Mouse (Mus musculus) mouse embryonic stem cell (cell line): ENCODE measurements around the gene Adat2.

Source experiments
- in situ Hi-C, 2 experiments: fragments of 300-500 bp; cut with MboI; formaldehyde crosslinking; loops; 1 replicate in 1 of 2; 3 replicates in 1 of 2; pipeline ENCODE4 v1.14.3; 2019 to 2020; ENCODE audit warnings: low sequenced_read_pairs in 2 of 2, low pct_unique_long_range_greater_than_20kb in 1 of 2, mixed read lengths in 1 of 2; ENCODE audit not compliant: unreplicated experiment in 1 of 2

The Adat2 gene

DNA sequence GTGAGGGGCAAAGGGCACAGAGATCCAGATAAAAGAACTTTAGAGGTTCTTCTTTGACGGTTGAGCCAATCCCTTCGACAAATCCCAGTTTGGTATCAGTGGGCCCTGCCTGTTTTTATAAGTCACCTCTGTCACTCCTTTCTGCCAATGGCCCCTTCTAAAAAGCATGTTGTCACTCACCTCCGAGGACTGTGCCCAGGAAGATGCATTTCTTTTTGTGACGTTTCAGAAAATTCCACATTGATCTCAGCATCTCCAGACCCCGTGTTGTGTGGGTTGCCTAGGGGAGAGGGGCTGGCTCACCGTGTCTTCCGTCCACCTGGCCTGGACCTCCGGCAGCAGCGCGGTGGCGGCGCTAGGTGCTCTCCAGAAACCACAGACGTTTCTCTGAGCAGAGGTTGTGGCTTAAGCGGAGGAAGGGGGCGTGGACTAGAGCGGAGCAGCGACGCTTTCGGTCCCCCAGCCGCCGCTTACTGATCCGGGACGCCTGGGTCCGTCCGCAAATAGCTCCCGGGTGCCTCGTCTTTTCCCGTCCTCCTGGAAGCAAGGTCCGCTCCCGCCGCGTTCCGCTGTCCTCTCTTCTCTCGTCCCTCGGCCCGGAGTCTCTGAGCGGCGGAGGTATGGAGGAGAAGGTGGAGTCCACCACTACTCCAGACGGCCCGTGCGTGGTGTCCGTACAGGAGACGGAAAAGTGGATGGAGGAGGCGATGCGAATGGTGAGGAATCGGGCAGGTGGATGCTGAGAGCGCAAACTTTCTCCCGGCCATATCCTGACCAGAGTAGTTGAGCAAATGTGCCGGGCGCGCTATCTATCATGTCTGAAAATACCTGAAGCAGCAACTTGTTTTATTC, at the start of gene Adat2, which contains the start of gene Pex3:
TSS of gene Adat2 (plus strand) at position 249 of the 852 bp plus-strand sequence.
TSS of gene Pex3 (minus strand) at position 497 of the 852 bp plus-strand sequence.
- in situ Hi-C loops: no loop called here

DNA sequence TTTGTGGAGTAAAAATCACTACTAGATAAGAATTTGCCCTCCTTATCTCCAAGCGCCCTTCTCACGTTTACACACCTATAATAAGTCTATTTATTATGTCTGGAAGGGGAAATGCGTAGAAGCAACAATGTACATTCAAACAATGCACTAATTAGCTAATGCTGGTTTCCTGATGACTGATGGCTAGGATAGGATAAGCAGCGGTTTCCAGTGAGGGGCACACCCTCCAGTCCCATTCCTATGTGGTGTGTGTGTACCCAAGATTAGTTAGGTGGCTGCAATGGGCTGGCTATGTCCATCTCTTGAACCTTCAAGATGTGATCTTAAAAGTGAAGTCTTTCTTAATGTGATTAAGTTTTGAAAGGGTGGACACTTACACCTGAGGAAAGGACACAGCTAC, 30.8 kb upstream of the Adat2 start:
- in situ Hi-C loops: no loop called here

DNA sequence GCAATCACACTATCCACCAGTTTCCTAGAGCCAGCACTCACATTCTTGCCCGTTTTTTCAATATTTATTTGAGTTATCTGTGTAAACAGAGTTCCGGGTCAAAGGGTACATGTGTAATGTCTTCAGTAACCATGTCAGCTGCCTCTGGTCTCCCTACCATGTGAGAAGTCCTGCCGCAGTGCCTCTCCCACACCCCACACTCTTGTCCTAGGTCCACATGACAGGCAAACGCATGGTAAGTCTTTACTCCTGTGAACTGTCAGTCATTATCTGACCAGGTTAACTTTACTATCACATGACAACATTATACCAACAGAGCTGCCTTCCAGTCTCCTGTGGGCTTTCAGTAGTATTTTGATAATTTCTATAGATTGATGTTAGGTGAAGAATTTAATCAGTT, 24.5 kb upstream of the Adat2 start:
- in situ Hi-C loops: no loop called here

DNA sequence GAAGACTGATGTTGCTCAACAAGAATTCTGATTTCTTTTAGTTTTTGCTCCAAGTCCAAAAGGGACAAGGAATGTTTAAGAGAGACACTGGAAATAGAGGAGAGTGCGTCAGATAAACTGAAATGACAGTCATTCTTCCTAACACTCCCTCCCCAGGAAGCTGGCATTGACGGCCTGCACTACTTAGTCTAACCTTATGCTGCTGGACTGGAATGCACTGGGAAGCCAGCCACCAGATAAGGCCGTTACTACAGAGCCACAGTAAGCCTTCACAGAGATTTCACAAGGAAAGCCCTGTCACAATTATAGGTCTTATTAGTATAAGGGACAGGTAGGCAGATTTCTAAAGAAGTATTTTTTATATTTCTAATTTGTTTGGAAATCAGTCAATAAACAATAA, 17.9 kb upstream of the Adat2 start:
- in situ Hi-C loops: no loop called here

DNA sequence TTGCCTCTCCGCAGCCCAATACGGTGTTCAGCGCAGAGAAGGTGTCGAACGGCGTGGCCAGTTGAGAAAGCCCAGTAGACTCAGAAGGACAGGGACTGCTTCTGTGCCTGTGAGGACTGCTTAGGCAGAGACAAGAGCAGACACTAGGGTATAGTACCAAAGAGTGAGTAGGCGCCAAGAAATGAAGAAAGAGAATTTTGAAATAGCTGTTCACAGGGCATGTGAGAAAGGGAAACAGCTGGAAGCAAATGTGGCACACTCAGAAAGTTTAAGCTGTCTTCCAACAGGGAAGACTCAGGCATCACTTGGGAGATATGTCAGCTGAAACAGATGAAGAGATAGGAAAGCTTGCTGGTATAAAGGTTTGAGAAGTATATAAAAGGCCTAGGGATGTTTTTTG, 16.0 kb upstream of the Adat2 start:
- in situ Hi-C loops: no loop called here

DNA sequence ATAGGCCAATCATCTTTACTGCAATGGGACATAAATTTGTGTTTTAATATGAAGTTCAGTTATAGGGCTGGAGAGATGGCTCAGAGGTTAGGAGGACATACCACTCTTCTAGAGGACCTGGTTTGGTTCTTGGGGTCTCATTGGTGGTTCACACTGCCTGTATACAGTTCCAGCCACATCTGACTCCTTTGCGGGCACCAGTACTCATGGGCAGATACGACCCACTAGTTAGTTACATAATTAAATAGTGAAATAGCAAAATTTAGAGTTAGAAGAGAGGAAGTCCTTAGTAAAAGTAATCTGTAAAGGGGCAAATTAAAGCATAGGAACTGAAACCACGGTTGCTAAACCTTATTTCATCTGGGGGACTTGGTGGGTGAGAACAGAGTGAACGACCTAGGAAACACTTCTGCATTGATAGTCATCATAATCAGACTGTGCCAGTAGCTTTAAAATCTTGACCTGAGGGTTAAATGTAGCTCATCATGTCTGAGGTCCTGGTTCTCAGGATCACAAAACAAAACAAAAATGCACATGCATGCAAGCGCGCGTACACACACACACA, 12.8 kb upstream of the Adat2 start:
- in situ Hi-C loops: no loop called here

DNA sequence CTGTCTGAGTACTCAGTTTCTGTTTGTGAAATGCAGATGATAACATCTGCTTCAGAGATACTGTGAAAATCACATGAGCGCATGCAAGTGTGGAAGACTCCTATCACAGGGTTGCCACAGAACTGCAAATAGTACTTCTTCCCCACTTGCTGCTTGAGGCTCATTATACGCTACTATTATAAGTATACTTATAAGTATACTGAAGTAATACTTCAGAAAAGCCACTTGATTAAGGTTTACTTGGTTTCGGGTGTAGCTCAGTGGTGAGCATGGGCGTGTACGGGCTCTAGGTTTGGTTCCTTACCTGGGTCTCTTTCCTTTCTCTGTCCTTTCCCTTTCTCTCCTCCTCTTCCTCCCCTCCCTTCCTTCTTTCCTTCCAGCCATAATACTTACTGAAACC, 11.0 kb upstream of the Adat2 start:
- in situ Hi-C loops: no loop called here

DNA sequence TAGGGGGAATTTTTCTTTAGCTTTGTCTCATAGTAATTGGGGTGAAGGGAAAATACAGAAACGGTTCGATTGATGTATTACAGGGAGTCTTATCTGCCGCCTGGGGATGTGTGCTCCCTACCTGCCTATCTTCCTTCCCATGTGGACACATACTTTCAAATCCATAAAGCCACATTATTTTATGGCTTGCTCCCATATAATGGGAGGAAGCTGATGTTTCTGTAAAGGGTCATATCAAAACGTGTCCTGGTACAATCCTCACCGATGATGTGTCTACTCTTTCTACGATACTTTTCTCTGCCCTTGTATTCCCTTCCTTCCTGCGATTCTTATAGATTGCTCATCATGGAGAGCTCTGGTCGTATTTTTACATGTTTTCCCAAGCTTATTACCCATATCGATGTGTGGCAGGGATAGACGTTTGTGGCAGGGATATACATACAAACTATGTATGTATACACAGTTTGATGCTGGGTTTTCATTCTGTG, 848 bp downstream of the Adat2 start:
- in situ Hi-C loops: no loop called here

DNA sequence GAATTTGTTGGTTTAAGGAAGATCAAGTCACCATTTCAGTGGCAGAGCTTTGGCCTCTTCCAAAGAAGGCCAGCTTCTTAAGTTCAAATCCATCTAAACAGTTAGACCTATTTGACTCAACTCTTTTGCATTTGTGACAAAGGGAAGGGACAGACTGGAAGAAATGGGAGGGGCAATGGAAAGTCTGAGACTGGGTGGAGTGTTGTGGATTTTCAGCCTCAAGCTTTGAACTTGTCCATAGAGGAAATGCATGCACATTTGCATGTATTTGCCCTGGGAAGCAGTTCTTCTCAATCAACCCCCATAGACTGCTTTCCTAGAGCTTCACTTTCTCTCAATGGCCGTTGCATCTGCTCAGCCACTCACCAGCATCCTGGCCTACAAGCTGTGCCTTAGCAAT, 1.6 kb downstream of the Adat2 start:
- in situ Hi-C loops: no loop called here

DNA sequence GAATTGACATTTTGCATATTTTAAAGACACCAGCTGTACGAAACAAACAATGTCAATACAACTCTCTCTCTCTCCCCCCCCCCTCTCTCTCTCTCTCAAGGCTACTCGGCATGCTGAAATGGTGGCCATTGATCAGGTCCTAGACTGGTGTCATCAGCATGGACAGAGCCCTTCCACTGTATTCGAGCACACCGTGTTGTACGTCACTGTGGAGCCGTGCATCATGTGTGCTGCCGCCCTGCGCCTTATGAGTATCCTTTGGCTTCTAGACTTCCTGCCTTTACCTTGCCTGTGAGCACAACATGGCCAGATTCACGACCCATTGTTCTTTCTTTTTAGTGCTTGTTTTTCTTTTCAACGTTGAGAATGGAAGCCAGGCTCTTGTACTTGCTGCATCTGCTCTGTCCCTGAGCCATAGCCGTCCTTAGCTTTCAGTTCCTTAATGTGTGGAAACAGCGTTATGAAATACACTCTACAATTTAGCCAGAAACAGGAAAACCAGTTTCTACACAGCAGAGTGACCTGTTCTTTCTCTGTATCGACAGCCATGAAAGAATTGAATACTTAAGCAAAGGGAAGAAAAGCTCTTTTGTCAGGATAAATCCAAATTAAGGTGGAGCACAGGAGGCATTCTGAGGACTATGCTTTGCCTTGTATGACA, 7.5 kb downstream of the Adat2 start:
- in situ Hi-C loops: no loop called here

DNA sequence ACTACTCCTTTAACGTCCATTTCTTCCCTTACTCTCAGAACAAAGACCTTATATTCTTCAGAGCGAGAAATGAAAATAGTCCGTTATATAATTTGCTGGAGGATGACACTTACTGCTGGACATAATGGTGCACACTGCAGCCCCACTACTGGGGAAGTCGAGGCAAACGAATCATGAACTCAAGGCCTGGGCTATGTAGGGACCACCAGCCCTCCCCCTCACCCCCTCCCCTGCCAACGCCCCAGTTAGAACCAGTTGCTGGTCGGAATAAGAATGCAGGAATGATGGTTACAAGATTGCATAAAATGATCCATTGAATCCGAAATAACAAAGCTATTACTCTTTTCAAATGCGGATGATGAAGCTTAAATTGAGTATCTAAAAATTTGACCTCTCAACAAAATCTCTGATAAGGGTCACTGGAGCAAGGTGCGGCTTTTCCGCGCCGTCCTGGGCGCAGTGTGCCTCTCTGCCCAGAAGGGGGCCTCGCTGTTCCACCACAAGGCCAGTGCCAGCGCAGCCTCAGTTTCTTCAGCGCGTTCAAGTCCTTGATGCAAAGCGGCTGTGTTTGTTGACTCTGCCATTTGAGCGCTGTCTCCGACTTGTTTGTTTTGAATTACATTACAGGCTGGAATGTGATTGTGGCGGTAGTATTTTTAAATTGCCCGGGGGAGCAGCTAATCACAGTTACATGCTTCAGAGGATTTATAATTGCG, 11.8 kb downstream of the Adat2 start:
- in situ Hi-C loops: no loop called here

DNA sequence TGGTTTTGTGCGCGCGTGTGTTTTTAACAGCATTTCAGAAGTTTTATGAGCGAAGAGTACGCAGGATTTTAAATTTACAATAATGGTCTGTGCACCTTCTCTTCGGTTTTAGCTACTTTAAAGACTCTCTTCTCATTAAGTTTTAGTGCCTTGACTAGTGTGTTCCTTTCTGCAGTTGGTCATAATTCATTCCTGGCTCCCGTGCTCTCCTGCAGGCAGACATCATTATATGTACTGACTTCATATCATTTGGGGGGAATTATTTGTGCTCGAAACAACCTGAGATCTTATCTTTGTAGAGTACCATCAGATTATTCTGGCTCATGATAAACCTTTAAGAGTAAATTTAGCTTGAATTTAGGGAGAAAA, 12.4 kb downstream of the Adat2 start:
- in situ Hi-C loops: no loop called here

DNA sequence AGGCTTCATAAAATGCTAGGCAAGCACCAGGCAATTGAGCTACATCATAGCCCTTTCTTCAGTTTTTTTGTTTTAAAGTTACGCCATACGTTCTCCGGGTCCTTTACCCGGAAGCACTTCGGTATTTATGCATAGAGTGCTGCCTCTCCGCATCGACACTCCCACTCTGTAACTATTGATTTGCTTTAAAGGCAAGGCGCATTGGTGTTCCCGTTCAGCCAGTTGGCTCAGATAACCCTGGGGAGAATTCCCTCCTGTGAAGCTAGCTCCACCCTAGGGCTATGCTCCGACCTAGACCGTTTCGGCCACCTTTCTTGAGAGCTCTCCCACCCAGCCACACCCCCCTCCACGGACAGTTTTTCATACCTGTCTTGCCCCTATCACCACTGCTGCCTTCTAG, 13.7 kb downstream of the Adat2 start:
- in situ Hi-C loops: no loop called here

DNA sequence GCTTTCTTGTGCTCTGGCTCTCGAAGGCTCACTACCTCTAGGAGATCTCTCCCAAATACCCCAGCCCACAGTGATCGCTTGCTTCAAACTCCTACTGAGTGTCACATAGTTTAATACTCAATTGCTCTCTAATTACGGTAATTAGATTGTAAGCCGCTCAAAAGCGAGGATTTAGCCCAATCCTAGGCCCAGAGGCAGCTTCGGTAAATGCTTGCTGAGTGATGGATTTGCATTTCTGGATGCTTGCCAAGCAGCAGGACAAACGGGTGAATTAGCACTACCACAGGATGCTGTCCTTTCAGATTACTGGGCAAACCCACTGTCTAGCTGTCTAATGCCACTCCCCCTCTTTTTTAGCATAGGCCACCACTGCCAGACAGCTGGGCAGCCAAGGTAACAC, 17.1 kb downstream of the Adat2 start:
- in situ Hi-C loops: no loop called here

DNA sequence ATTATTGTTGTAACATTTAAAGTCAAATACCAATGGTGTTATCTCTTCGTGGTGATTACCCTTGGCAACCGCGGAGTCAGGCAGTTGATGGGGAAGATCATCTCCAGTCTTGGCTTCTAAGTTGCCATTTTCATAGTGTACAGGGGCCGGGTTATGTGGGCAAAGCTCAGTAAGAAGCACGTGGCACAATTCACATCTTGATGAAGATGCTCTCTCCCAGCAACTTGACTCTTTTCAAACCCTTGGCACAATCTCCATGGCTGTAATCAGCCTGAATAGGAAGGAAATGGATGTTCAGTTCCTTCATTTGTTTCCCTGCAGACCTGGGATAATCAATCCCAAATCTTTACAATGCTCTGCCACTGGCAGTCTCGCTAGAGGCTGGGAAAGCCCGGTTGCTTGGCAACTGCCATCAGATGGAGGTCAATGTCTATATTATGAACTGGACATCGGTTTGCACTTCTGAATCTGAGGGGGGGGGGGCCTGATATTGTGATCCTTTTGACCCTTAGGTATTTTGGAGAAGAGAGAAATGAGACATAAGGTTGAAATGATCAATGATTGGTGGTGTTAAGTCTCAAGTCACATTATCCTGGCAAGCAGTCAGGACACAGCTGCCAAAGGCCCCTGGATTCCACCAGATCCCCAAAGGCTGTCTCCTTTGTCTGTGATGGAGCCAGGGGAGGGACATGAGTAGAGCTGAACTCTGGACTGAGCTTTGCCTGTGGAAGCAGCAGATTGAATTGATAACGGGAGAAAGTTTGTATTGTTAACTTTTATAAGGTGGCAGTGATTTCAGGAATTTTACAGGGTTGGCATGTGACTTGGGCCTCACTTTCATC, 18.2 kb downstream of the Adat2 start:
- in situ Hi-C loops: no loop called here

DNA sequence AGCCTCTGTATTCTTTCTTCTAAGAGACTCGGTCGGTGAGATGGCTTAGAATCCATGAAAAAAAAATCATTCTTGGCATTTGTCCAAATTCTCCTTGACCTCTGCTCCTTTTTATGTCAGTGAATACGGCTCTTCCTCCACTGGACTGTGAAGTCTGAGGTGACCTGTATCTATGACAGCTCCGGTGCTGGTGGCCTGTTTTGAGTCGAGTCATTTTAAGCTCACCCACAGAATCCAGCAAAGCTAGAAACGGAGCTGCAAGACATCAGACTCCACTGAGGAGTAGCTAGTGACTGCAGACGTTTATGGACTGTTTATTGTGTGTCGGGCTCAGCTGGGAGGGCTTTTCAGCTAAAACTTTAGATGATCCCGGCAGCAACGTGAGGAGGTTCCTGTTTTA, 19.3 kb downstream of the Adat2 start:
- in situ Hi-C loops: no loop called here

DNA sequence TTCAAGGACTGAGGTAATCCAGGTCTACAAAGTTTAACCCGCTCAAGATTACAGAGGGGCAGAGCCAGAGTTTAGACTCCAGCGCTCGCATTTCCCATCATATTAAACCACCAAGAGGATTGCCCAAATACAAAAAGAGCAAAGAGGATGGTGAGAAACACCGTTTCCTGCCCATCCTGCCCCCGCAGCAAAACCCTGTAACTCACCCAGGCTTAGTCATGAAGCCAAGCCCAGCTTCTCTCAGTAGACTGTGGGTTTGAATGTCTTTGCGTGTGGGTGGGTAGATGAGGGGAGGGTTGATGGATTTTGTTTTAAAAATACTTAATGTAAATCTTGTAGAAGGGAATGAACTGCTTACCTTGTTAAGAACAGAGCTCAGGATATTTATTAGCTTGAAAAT, 19.7 kb downstream of the Adat2 start:
- in situ Hi-C loops: no loop called here

DNA sequence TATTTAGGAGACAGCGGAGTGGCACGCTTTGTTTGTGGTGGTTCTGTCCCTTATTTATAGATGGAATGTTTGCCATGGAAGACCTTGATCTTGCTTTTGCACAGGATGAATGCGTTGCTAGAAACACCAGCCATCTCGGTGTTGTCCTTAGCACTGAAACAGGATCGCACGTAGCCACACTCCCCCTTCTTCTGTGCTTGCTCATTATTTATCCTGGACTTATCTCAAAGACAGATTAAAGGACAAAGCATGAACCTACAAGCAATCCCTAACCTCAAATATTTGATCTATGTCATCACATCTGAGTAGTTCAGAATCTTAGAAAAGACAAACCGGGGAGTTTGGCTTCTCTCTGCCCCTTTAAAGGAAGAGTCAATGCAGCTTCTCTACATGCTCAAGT, 24.4 kb downstream of the Adat2 start:
- in situ Hi-C loops: no loop called here
